In the genomic region with DNA sequence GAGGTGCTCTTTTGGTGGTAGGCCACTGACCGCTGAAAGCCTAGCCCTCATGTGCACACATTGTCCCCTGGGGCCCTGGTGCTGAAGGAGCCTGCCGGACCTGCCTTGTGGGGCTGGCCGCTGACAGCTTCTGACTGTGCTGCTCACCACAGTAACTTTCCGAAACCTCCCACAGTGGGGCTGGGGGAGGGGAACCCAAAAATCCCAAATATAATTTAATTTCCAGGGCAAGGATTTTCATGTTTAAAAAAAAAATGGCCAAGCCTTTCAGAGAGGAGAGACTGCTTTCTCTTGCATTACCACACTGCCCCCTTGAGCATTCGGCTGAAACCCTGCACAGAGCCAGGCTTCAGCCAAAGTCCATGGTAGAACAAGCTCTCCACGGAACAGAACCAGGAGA, we compare ENCODE assay signal across 8 mouse cellular contexts.
DNase-seq lines count a peak whose midpoint lies in the region.

No protein-coding gene starts in this region.

- DNase-seq in layer of hippocampus, adult 11-12 months (ENCODE audit: low spot score), result peak; percentile 50
- DNase-seq in layer of hippocampus, adult 9-10 months (ENCODE audit: low spot score), result no peak
- peak; percentile 4 for DNase-seq in cerebellum, adult 9-11 months
- DNase-seq in gastrocnemius, postnatal 14 days, result peak; percentile 43
- peak; percentile 47 to 74 for DNase-seq in layer of hippocampus, postnatal 14 days (ENCODE audit: low spot score in 2 of 2)
- DNase-seq in lung, postnatal 4 days, result peak; percentile 66 to 75
- DNase-seq in spleen, adult 18-20 months, result no peak
- DNase-seq in spleen, postnatal 14 days (ENCODE audit: low spot score in 2 of 2), result no peak

- intact Hi-C loops in gastrocnemius, postnatal 14 days (cut with DNase I; ENCODE audit: low total_unique reads), result no loop called here

Comparison
In these comparisons a context has a peak if more than half of its experiments do, and no peak if none do; other contexts are left out.
1. DNase-seq: peak in layer of hippocampus, adult 11-12 months (single experiment), cerebellum, adult 9-11 months (single experiment), gastrocnemius, postnatal 14 days (single experiment), layer of hippocampus, postnatal 14 days (2 of 2) and lung, postnatal 4 days (2 of 2); none in layer of hippocampus, adult 9-10 months (single experiment), spleen, adult 18-20 months (0 of 2) and spleen, postnatal 14 days (0 of 2).